Mouse (Mus musculus) forebrain, embryonic 10.5 days (tissue): ENCODE measurements around the gene Trim11. TPM values are rescaled to one million over a fixed set of nuclear protein-coding genes. Genes with fewer than 3 reads are reported as not detected.

Source experiments
- DNase-seq: peaks from one replicate; pipeline ENCODE4 v3.0.0-alpha.2; 2017; ENCODE audit warnings: low spot score; ENCODE audit errors: extremely low spot score
- H3K27ac ChIP-seq: fragments of 300-500 bp; sonication (generic); 2 replicates; pipeline ENCODE4 v1.5.1; 2016; ENCODE audit warnings: mild to moderate bottlenecking
- H3K27me3 ChIP-seq: fragments of 300-500 bp; sonication (generic); 2 replicates; pipeline ENCODE4 v1.6.1; 2016; ENCODE audit warnings: mild to moderate bottlenecking; ENCODE audit not compliant: poor library complexity, severe bottlenecking
- H3K36me3 ChIP-seq: fragments of 300-500 bp; sonication (generic); replicated peaks from 2 replicates; pipeline ENCODE4 v1.6.1; 2016; ENCODE audit warnings: mild to moderate bottlenecking, moderate library complexity
- H3K4me1 ChIP-seq: fragments of 300-500 bp; sonication (generic); 2 replicates; pipeline ENCODE4 v1.6.1; 2016
- H3K4me3 ChIP-seq: fragments of 300-500 bp; sonication (generic); 2 replicates; pipeline ENCODE4 v1.5.1; 2016; ENCODE audit warnings: mild to moderate bottlenecking, moderate library complexity
- H3K9me3 ChIP-seq: fragments of 300-500 bp; sonication (generic); 2 replicates; pipeline ENCODE4 v1.6.1; 2016; ENCODE audit warnings: mild to moderate bottlenecking, moderate library complexity
- WGBS: fragments of 180-500 bp; shearing (Covaris S2); methylation state at CpG from one replicate; pipeline ENCODE4 v1.1.7; 2016; 5-methylcytosine and 5-hydroxymethylcytosine counted together
- polyA plus RNA-seq: library from polyadenylated mRNA; unstranded; fragments of >200 nt; fragmentation: Nextera tagmentation; extraction: Ambion mirVana; gene quantifications from 2 replicates; pipeline ENCODE4 v1.2.1, GENCODE M21; 2016

Gene Trim11
- polyA plus RNA-seq, 1 experiment from 2014 or later, result 19.6 TPM

DNA sequence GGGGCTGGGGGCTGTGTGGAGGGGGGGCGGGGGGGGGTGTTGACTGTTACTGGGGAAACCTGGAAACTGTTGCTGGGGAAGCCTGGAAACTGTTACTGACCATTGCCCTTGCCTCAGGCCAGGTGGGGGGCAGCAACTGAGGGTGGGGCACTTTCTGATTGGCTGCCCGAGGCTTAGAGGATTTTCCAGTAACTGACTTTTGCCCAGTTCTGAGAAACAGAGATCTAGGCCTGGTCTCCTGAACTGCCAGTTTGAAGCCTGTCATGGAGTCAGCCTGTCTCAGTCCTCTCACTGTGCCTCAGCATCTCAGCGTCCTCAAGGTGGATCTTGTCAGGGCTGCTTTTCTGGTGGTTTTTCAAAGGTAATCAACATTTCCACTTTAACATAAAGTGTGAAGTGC is 3.5 kb upstream of the Trim11 start:
- 84% methylated on average over 3 of the region's 3 CpGs for WGBS
- Histone ChIP-seq H3K27me3 (no peaks in the 10 kb centered on the region), H3K36me3 (peaks cover 56% of the 10 kb centered on the region), H3K9me3 (no peaks in the 10 kb centered on the region), H3K4me1 (peaks cover 31% of the 10 kb centered on the region), H3K4me3 (no peak overlapping the region; the same call in 1 of the 2 replicates), H3K27ac (no peak overlapping the region)
- DNase-seq, result no peak

- no peak for DNase-seq
- no peaks in the 10 kb centered on the region for H3K27me3 ChIP-seq
- peaks cover 49% of the 10 kb centered on the region for H3K36me3 ChIP-seq
- no peaks in the 10 kb centered on the region for H3K9me3 ChIP-seq
- under 1% methylated on average over 29 of the region's 29 CpGs for WGBS
- H3K4me1 ChIP-seq, result peaks cover 56% of the 10 kb centered on the region
- H3K4me3 ChIP-seq, result peak overlapping the region; percentile 88
- peak overlapping the region; percentile 89 for H3K27ac ChIP-seq
Observed at GRCm38 (mm10) chr11:58977150-58977549, 743 bp upstream of the Trim11 start.

- H3K36me3 ChIP-seq, result peaks cover 49% of the 10 kb centered on the region
- H3K27me3 ChIP-seq, result no peaks in the 10 kb centered on the region
- under 1% methylated on average over 21 of the region's 21 CpGs for WGBS
- peak overlapping the region; percentile 88 for H3K4me3 ChIP-seq
- peaks cover 59% of the 10 kb centered on the region for H3K4me1 ChIP-seq
- H3K9me3 ChIP-seq, result no peaks in the 10 kb centered on the region
- H3K27ac ChIP-seq, result peak overlapping the region; percentile 89
- DNase-seq, result no peak
Observed at GRCm38 (mm10) chr11:58977607-58978026, 276 bp upstream of the Trim11 start.

DNA sequence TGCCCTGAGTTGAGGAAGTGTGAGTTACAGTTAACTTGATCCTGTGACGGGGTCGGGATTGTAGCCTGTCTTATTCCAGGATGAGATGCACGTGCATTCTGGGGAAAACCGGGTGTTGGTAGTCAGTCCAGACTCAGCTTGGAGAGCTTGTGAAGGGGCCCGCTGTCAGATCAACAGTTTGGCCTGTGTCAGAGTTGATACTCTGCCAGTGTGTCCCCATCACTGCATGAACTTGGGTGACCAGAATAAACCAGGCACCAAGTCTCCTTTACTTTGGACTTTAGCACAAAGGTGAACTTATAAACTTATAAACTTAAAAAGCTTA is 775 bp downstream of the Trim11 start:
- DNase-seq, result no peak
- H3K27ac ChIP-seq, result peak overlapping the region; percentile 89
- WGBS, result 4% methylated on average over 5 of the region's 5 CpGs
- H3K27me3 ChIP-seq, result no peaks in the 10 kb centered on the region
- H3K9me3 ChIP-seq, result no peaks in the 10 kb centered on the region
- peak overlapping the region; percentile 88 for H3K4me3 ChIP-seq
- H3K4me1 ChIP-seq, result peaks cover 59% of the 10 kb centered on the region
- H3K36me3 ChIP-seq, result peaks cover 57% of the 10 kb centered on the region

GRCm38 (mm10) chr11:58979183-58979582 is 1.3 kb downstream of the Trim11 start:
- WGBS, result 74% methylated on average over 3 of the region's 3 CpGs
- no peaks in the 10 kb centered on the region for H3K9me3 ChIP-seq
- H3K36me3 ChIP-seq, result peaks cover 57% of the 10 kb centered on the region
- H3K27me3 ChIP-seq, result no peaks in the 10 kb centered on the region
- H3K4me3 ChIP-seq, result peak overlapping the region; percentile 88
- H3K4me1 ChIP-seq, result peaks cover 59% of the 10 kb centered on the region
- no peak overlapping the region for H3K27ac ChIP-seq
- DNase-seq, result no peak

DNA sequence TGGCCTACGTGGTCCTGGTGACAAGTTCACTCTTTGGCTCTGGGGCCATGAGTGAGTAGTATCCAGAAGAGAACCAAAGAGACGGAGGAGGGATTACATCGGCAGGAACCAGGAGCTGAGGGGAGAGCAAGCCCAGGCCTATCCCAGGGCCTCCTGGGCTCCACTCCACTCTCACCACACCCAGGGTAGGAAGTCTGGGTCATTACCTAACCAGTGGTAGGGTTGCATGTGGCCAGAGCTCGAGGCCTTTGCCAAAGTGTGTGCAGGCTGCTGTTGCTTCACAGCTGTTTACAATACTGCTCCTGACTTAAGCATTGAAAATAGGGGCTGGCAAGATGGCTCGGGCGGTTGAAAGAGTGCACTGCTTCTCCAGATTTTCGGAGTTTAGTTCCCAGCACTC is 1.8 kb downstream of the Trim11 start:
- Histone ChIP-seq H3K27ac (no peak overlapping the region), H3K36me3 (peaks cover 57% of the 10 kb centered on the region), H3K4me1 (peaks cover 59% of the 10 kb centered on the region), H3K4me3 (peak overlapping the region; percentile 88), H3K27me3 (no peaks in the 10 kb centered on the region), H3K9me3 (no peaks in the 10 kb centered on the region)
- no peak for DNase-seq
- WGBS, result 86% methylated on average over 7 of the region's 7 CpGs

DNA sequence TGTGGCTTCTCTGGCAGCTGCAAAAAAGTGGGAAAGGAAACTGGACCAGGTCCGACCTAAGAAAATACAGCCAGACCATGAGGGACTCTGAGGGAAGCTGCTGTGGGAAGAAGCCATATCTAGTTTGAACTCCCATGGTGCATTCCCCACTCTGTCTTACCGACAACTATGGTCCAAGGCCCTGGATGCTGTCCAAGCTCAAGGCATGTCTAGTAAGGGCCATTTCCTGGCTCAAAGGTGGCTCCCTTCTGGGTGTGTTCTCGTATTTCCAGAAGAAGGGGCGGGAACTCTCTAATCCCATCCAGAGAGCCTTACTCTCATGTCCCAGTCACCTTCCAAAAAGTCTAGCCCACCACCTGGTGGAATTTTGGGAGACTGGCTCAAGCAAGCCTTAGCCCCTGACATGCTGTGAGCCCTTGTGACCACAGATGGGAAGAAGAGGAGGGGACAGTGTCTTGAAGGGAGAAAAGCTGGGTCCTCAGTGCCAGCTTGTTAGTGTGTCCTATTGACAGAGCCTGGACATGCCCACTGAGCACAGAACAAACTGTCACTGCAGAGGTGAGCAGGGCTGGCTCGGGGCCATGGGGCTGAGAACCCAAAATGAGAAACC is 2.6 kb downstream of the Trim11 start:
- WGBS, result 72% methylated on average over 5 of the region's 5 CpGs
- no peak for DNase-seq
- peak overlapping the region; percentile 88; the same call in 1 of the 2 replicates for H3K4me3 ChIP-seq
- H3K9me3 ChIP-seq, result no peaks in the 10 kb centered on the region
- no peak overlapping the region for H3K27ac ChIP-seq
- peaks cover 57% of the 10 kb centered on the region for H3K4me1 ChIP-seq
- no peaks in the 10 kb centered on the region for H3K27me3 ChIP-seq
- peaks cover 59% of the 10 kb centered on the region for H3K36me3 ChIP-seq

DNA sequence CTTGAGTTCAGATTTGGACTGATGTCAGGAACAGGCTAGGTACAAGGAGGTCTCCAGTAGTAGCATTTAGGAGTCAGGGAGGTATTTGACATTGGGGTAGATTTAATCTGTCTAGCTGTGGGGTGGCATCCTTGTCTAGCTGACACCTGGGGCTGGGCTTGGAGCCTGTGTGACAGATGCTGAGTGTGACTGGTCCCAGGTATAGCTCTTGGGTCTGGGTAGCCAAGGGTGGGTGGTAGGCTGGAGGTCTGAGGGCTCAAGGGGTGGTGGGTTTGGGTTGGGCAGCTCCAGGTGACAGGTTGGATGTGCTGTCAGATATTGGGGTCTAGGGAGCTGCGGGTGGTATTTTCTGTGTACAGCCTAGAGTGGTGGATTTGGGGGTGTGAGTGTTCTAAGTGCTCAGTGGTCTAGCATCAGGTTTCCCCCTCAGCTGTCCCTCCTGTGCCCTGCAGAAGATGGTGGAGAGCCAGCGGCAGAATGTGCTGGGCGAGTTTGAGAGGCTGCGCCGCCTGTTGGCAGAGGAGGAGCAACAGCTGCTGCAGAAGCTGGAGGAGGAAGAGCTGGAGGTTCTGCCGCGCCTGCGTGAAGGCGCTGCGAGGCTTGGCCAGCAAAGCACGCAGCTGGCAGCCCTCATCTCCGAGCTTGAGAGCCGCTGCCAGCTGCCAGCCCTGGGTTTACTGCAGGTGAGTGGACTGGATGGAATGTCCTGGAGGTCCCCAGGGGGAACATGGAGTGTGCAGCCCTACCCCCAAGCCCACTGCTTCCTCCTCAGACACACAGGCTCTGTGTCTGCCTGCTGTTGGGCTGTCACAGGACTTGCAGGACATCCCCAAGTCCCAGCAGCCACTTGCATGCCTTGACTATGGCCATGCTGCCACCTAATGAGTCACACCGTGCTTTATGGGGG is 3.9 kb downstream of the Trim11 start:
- peaks cover 67% of the 10 kb centered on the region for H3K36me3 ChIP-seq
- H3K27me3 ChIP-seq, result no peaks in the 10 kb centered on the region
- H3K27ac ChIP-seq, result no peak overlapping the region
- DNase-seq, result no peak
- 63% methylated on average over 14 of the region's 14 CpGs for WGBS
- H3K4me3 ChIP-seq, result no peak overlapping the region
- H3K9me3 ChIP-seq, result no peaks in the 10 kb centered on the region
- peaks cover 44% of the 10 kb centered on the region for H3K4me1 ChIP-seq

GRCm38 (mm10) chr11:58982471-58983097 is 4.7 kb downstream of the Trim11 start:
- Histone ChIP-seq H3K4me1 (peaks cover 38% of the 10 kb centered on the region), H3K36me3 (peaks cover 75% of the 10 kb centered on the region), H3K9me3 (no peaks in the 10 kb centered on the region), H3K27me3 (no peaks in the 10 kb centered on the region), H3K27ac (no peak overlapping the region), H3K4me3 (no peak overlapping the region)
- 91% methylated on average over 18 of the region's 18 CpGs for WGBS
- no peak for DNase-seq

DNA sequence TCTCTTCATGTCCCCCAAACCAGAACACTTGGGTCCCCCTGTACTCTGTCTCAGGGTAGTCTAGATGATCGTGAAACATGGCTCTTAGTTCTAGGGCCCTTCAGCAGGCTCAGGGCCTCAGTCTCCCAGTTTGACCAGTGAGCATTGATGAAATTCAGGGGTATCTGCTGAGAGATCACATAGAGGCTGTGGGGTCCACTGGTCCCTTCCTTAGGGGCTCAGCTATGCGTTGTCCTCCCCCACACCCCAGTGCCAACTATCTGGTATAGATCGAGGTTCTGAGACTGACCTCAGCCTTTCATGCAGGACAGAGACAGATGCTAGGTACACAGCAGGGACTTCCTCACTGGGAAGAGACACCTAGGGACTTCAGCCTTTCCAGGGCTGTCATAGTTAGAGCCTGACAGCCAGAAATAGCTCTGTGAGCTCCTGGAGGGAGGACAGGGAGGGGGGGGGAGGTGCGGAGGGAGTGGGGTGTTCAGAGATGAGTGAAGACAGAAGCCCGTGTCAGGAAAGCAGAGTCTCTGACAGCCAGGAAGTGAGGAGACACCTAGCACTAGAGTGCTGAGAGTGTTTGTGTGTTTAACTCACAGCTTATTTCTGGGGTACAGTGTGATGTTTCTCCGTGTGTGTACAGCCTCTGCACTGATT is 5.9 kb downstream of the Trim11 start:
- no peaks in the 10 kb centered on the region for H3K9me3 ChIP-seq
- no peak for DNase-seq
- H3K4me1 ChIP-seq, result peaks cover 33% of the 10 kb centered on the region
- H3K36me3 ChIP-seq, result peaks cover 87% of the 10 kb centered on the region
- H3K4me3 ChIP-seq, result no peak overlapping the region
- no peak overlapping the region for H3K27ac ChIP-seq
- 93% methylated on average over 6 of the region's 6 CpGs for WGBS
- no peaks in the 10 kb centered on the region for H3K27me3 ChIP-seq

DNA sequence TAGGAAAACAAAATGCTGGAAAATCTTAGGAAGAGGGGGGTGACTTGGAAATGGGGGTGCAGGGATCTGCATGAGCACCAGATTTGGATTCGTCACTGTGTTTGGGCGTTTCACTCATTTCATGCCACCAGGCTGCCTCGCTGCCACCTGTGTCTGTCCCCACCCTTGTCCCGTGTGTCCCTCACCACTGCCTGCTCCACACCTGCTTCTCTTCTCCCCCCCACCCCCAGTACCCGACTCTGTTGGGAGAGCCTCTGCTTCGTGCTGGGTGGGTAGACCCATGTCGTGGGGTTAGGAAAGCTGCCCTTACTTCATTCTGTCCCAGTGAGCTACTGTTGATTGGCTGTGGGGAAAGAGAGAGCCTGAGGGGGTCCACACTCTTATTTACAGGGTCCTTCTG is 6.8 kb downstream of the Trim11 start:
- 95% methylated on average over 7 of the region's 7 CpGs for WGBS
- Histone ChIP-seq H3K4me1 (peaks cover 25% of the 10 kb centered on the region), H3K36me3 (peaks cover 94% of the 10 kb centered on the region), H3K27ac (no peak overlapping the region), H3K27me3 (no peaks in the 10 kb centered on the region), H3K9me3 (no peaks in the 10 kb centered on the region), H3K4me3 (no peak overlapping the region)
- DNase-seq, result no peak

DNA sequence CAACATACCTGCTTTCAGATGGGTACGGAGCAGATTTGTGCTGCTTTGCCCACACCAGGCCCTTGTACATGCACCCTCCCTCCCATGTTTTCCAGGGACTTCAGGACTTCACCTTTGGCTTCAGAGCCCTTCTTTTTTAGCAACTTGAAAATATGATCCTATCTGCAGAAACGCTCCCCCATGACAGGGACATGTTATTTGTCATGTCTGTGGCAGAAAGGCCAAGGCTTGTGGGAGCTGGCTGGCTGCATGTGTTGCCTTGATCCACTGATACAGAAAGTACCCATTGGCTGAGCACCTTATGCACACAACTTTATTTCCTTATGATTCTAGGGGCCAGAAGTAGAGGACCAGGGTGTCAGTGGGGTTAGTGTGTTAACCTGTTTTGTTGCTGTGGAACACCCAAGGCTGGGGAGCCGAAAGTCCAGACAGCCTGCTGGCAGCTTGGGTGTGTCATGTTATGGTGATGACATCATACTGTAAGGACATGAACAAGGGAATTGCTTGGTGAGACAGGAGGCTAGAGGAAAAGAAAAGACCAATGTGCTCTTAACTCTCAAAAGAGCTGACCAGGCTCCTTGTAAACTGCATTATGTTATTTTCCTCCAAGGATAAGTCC is 7.5 kb downstream of the Trim11 start:
- no peaks in the 10 kb centered on the region for H3K27me3 ChIP-seq
- no peaks in the 10 kb centered on the region for H3K9me3 ChIP-seq
- no peak overlapping the region for H3K27ac ChIP-seq
- peaks cover 98% of the 10 kb centered on the region for H3K36me3 ChIP-seq
- no peak for DNase-seq
- no peak overlapping the region for H3K4me3 ChIP-seq
- peaks cover 17% of the 10 kb centered on the region for H3K4me1 ChIP-seq
- 95% methylated on average over 3 of the region's 3 CpGs for WGBS
